Mouse (Mus musculus): ENCODE results near the gene Rnh1. TPM values are rescaled to one million over a fixed set of nuclear protein-coding genes. Genes with fewer than 3 reads are reported as not detected.

Gene Rnh1
- polyA plus RNA-seq, 1 experiment from 2014 or later, result 160 TPM

DNA sequence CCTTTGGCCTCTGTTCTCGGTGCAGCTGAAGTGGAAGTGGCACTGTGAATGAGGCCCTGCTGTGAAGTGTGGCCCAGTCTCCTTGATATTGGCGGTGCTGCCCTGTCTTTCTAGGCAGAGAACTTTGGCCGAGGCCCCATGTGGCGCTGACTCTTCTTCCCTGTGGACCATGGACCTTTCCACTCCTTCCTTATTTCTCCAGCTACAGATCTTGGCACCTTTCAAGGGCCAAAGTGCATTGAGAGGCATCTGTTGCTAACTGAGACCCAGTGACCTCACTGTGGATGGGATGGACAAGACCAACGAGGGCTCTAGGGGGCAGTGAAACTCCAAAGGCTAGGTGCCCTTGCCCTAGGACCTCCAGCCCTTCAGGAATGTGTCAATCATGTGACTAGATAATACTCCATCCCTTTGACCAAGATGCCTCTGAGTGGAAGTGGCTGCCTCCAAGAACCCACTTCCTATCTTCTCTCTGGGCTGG, 51.6 kb downstream of the Rnh1 start:
- no peak overlapping the region for H3K4me2 ChIP-seq (ENCODE audit: low read depth, low read length)
- no peaks in the 10 kb centered on the region for H3K4me1 ChIP-seq (ENCODE audit: control insufficient read depth, insufficient read depth, low read length)
- no peak overlapping the region for H3K9ac ChIP-seq (ENCODE audit: low read depth, low read length)
- H3K27me3 ChIP-seq (replicated peaks; ENCODE audit: control insufficient read depth, insufficient read depth, low read length), result 0 out of 2 replicates have a peak, but pooled peaks cover 3% of the 10 kb centered on the region
- no peak overlapping the region for H3K27ac ChIP-seq (replicated peaks; ENCODE audit: low read depth, low read length)
- WGBS, result 77% methylated on average over 5 of the region's 5 CpGs
- H3K9me3 ChIP-seq (ENCODE audit: control insufficient read depth, low read length), result no peaks in the 10 kb centered on the region
- ATAC-seq (ENCODE audit: low read depth) (no peak), DNase-seq (ENCODE audit: low spot score) (no peak)
- H3K4me3 ChIP-seq (ENCODE audit: low read depth, low read length), result no peak overlapping the region
- no peaks in the 10 kb centered on the region for H3K36me3 ChIP-seq (ENCODE audit: control insufficient read depth, insufficient read depth, low read length)

DNA sequence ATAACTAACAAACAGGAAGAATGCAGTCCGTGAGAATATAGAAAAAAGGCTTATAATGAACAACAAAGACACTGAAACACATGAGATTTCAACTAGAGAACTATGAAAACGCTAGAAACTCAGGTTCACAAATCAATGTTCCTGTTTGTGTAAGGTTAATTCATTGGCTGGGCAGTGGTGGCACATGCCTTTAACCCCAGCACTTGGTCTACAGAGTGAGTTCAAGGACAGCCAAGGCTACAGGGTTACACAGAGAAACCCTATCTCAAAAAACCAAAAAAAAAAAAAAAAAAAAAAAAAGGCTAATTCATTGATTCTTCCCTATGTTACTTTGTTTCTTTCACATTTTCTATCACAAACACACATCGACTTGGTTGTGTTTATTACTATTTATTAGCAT, 52.1 kb downstream of the Rnh1 start:
- Histone ChIP-seq H3K4me1 (ENCODE audit: control insufficient read depth, insufficient read depth, low read length) (no peaks in the 10 kb centered on the region), H3K27ac (replicated peaks; ENCODE audit: low read depth, low read length) (no peak overlapping the region), H3K36me3 (ENCODE audit: control insufficient read depth, insufficient read depth, low read length) (no peaks in the 10 kb centered on the region), H3K27me3 (replicated peaks; ENCODE audit: control insufficient read depth, insufficient read depth, low read length) (0 out of 2 replicates have a peak, but pooled peaks cover 3% of the 10 kb centered on the region), H3K4me3 (ENCODE audit: low read depth, low read length) (no peak overlapping the region), H3K9me3 (ENCODE audit: control insufficient read depth, low read length) (no peaks in the 10 kb centered on the region), H3K4me2 (ENCODE audit: low read depth, low read length) (no peak overlapping the region), H3K9ac (ENCODE audit: low read depth, low read length) (no peak overlapping the region)
- ATAC-seq (ENCODE audit: low read depth) (no peak), DNase-seq (ENCODE audit: low spot score) (no peak)
- 82% methylated on average over 3 of the region's 3 CpGs for WGBS

DNA sequence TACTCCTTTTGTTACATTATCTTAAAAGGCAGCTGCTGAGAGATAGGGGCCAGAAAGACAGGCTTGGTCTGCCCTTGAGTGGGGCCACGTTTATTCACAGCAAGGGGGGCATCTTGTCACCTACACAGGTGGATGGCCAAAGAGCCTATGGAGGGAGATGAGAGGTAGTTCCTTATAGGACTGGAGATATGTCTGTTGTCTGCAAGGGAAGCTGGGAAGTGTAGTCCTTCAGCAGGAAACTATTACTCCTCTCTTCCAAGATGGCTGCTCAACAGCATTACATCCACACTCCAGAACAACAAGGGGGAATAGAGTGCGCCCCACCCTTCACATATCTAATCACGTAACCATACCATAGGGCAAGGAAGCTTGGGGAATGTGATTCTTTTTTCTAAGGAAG, 53.2 kb downstream of the Rnh1 start:
- Histone ChIP-seq H3K36me3 (ENCODE audit: control insufficient read depth, insufficient read depth, low read length) (no peaks in the 10 kb centered on the region), H3K4me1 (ENCODE audit: control insufficient read depth, insufficient read depth, low read length) (no peaks in the 10 kb centered on the region), H3K9ac (ENCODE audit: low read depth, low read length) (no peak overlapping the region), H3K4me3 (ENCODE audit: low read depth, low read length) (no peak overlapping the region), H3K27ac (replicated peaks; ENCODE audit: low read depth, low read length) (no peak overlapping the region), H3K9me3 (ENCODE audit: control insufficient read depth, low read length) (no peaks in the 10 kb centered on the region), H3K27me3 (replicated peaks; ENCODE audit: control insufficient read depth, insufficient read depth, low read length) (0 out of 2 replicates have a peak, but pooled peaks cover 3% of the 10 kb centered on the region), H3K4me2 (ENCODE audit: low read depth, low read length) (no peak overlapping the region)
- no peak for DNase-seq (ENCODE audit: low spot score)
- 61% methylated on average over 3 of the region's 3 CpGs for WGBS
- no peak for ATAC-seq (ENCODE audit: low read depth)

- 7% methylated on average over 7 of the region's 9 CpGs for WGBS
- Histone ChIP-seq H3K36me3 (ENCODE audit: control insufficient read depth, insufficient read depth, low read length) (no peaks in the 10 kb centered on the region), H3K4me2 (ENCODE audit: low read depth, low read length) (peak within 1 kb of the TSS; percentile 33), H3K27ac (replicated peaks; ENCODE audit: low read depth, low read length) (no peak within 1 kb of the TSS), H3K4me3 (ENCODE audit: low read depth, low read length) (no peak within 1 kb of the TSS), H3K4me1 (ENCODE audit: control insufficient read depth, insufficient read depth, low read length) (no peaks in the 10 kb centered on the region), H3K9ac (ENCODE audit: low read depth, low read length) (0 out of 2 replicates have a peak within 1 kb of the TSS, but pooled peaks have one; percentile 14), H3K9me3 (ENCODE audit: control insufficient read depth, low read length) (no peaks in the 10 kb centered on the region), H3K27me3 (replicated peaks; ENCODE audit: control insufficient read depth, insufficient read depth, low read length) (0 out of 2 replicates have a peak, but pooled peaks cover 3% of the 10 kb centered on the region)
- ATAC-seq (ENCODE audit: low read depth) (peak; percentile 38; the same call in 1 of the 2 replicates), DNase-seq (ENCODE audit: low spot score) (peak; percentile 61)
Measured at GRCm38 (mm10) chr7:141117636-141118035, 55.0 kb downstream of the Rnh1 start, which contains the start of gene Ano9. Gene Ano9, minus strand, starts transcription at chr7:141117806.

GRCm38 (mm10) chr7:141115874-141116273, 56.8 kb downstream of the Rnh1 start:
- no peak overlapping the region for H3K4me3 ChIP-seq (ENCODE audit: low read depth, low read length)
- no peaks in the 10 kb centered on the region for H3K36me3 ChIP-seq (ENCODE audit: control insufficient read depth, insufficient read depth, low read length)
- H3K4me2 ChIP-seq (ENCODE audit: low read depth, low read length), result no peak overlapping the region
- no peaks in the 10 kb centered on the region for H3K9me3 ChIP-seq (ENCODE audit: control insufficient read depth, low read length)
- H3K9ac ChIP-seq (ENCODE audit: low read depth, low read length), result no peak overlapping the region
- no peaks in the 10 kb centered on the region for H3K4me1 ChIP-seq (ENCODE audit: control insufficient read depth, insufficient read depth, low read length)
- ATAC-seq (ENCODE audit: low read depth), result no peak
- no peak for DNase-seq (ENCODE audit: low spot score)
- H3K27me3 ChIP-seq (replicated peaks; ENCODE audit: control insufficient read depth, insufficient read depth, low read length), result 0 out of 2 replicates have a peak, but pooled peaks cover 3% of the 10 kb centered on the region
- 85% methylated on average over 9 of the region's 9 CpGs for WGBS
- no peak overlapping the region for H3K27ac ChIP-seq (replicated peaks; ENCODE audit: low read depth, low read length)

MicroRNAs within 50 kb of the gene (microRNA counts, 519-probe panel; counts per million panel counts)
- microRNA mmu-miR-210, result 3,102 counts per million, percentile 73 among the panel's probes with 10 or more counts

Small RNA genes lying within 50 kb of the gene (microRNA-seq; reads per million reads assigned to microRNA genes)
- gene Mir210 (ENCODE audit: borderline number of aligned reads), result 589 reads per million, percentile 70 among the genes with 10 or more reads in this experiment

Other genes with a start within 250 kb of the Rnh1 start
- gene Pgghg, start 231.5 kb downstream of the Rnh1 start, polyA plus RNA-seq (2014; fragmentation: Nextera tagmentation; extraction: Ambion mirVana), result 22.7 and 25.5 TPM in 2 replicates
- gene Ifitm5, start 222.6 kb downstream of the Rnh1 start, polyA plus RNA-seq (2014; fragmentation: Nextera tagmentation; extraction: Ambion mirVana), result 108 and 179 TPM in 2 replicates
- gene Gm45717, start 216.9 kb downstream of the Rnh1 start, polyA plus RNA-seq (2014; fragmentation: Nextera tagmentation; extraction: Ambion mirVana), result 0.89 TPM in 1 of 2 replicates, not detected in the other
- gene Ifitm2, start 216.9 kb downstream of the Rnh1 start, polyA plus RNA-seq (2014; fragmentation: Nextera tagmentation; extraction: Ambion mirVana), result 1,406 and 1,438 TPM in 2 replicates
- gene Ifitm1, start 205.6 kb downstream of the Rnh1 start, polyA plus RNA-seq (2014; fragmentation: Nextera tagmentation; extraction: Ambion mirVana), result 63.4 and 76.6 TPM in 2 replicates
- 170 and 178 TPM in 2 replicates for gene Ifitm3, start 162.1 kb downstream of the Rnh1 start, polyA plus RNA-seq (2014; fragmentation: Nextera tagmentation; extraction: Ambion mirVana)
- 1.6 and 2.1 TPM in 2 replicates for gene Ifitm6, start 154.9 kb downstream of the Rnh1 start, polyA plus RNA-seq (2014; fragmentation: Nextera tagmentation; extraction: Ambion mirVana)
- gene Gm17387, start 143.7 kb downstream of the Rnh1 start, polyA plus RNA-seq (2014; fragmentation: Nextera tagmentation; extraction: Ambion mirVana), result not detected in 2 replicates
- gene B4galnt4, start 111.8 kb downstream of the Rnh1 start, polyA plus RNA-seq (2014; fragmentation: Nextera tagmentation; extraction: Ambion mirVana), result 6.6 and 10.3 TPM in 2 replicates
- gene Pkp3, start 94.6 kb downstream of the Rnh1 start, polyA plus RNA-seq (2014; fragmentation: Nextera tagmentation; extraction: Ambion mirVana), result 30.0 and 33.5 TPM in 2 replicates
- gene Sigirr, start 72.3 kb downstream of the Rnh1 start, polyA plus RNA-seq (2014; fragmentation: Nextera tagmentation; extraction: Ambion mirVana), result 4.0 and 4.4 TPM in 2 replicates
- gene Ano9, start 55.1 kb downstream of the Rnh1 start, polyA plus RNA-seq (2014; fragmentation: Nextera tagmentation; extraction: Ambion mirVana), result 3.7 and 5.0 TPM in 2 replicates
- 64.5 and 74.8 TPM in 2 replicates for gene Ptdss2, start 50.5 kb downstream of the Rnh1 start, polyA plus RNA-seq (2014; fragmentation: Nextera tagmentation; extraction: Ambion mirVana)
- gene Hras, start 21.1 kb upstream of the Rnh1 start, polyA plus RNA-seq (2014; fragmentation: Nextera tagmentation; extraction: Ambion mirVana), result 122 and 142 TPM in 2 replicates
- 6.0 and 7.2 TPM in 2 replicates for gene Lrrc56, start 21.3 kb upstream of the Rnh1 start, polyA plus RNA-seq (2014; fragmentation: Nextera tagmentation; extraction: Ambion mirVana)
- gene Lmntd2, start 41.2 kb upstream of the Rnh1 start, polyA plus RNA-seq (2014; fragmentation: Nextera tagmentation; extraction: Ambion mirVana), result 1.3 and 1.5 TPM in 2 replicates
- gene Rassf7, start 43.0 kb upstream of the Rnh1 start, polyA plus RNA-seq (2014; fragmentation: Nextera tagmentation; extraction: Ambion mirVana), result 26.7 and 30.2 TPM in 2 replicates
- gene Phrf1, start 55.9 kb upstream of the Rnh1 start, polyA plus RNA-seq (2014; fragmentation: Nextera tagmentation; extraction: Ambion mirVana), result 59.8 and 62.7 TPM in 2 replicates
- gene Irf7, start 93.6 kb upstream of the Rnh1 start, polyA plus RNA-seq (2014; fragmentation: Nextera tagmentation; extraction: Ambion mirVana), result 2.3 and 2.4 TPM in 2 replicates
- 0.21 TPM in 1 of 2 replicates, not detected in the other for gene Cdhr5, start 103.9 kb upstream of the Rnh1 start, polyA plus RNA-seq (2014; fragmentation: Nextera tagmentation; extraction: Ambion mirVana)
- gene Sct, start 106.3 kb upstream of the Rnh1 start, polyA plus RNA-seq (2014; fragmentation: Nextera tagmentation; extraction: Ambion mirVana), result 9.9 and 13.8 TPM in 2 replicates
- 0.81 and 1.3 TPM in 2 replicates for gene Drd4, start 119.1 kb upstream of the Rnh1 start, polyA plus RNA-seq (2014; fragmentation: Nextera tagmentation; extraction: Ambion mirVana)
- gene Deaf1, start 154.8 kb upstream of the Rnh1 start, polyA plus RNA-seq (2014; fragmentation: Nextera tagmentation; extraction: Ambion mirVana), result 72.7 and 82.7 TPM in 2 replicates
- 21.1 and 27.7 TPM in 2 replicates for gene Tmem80, start 154.9 kb upstream of the Rnh1 start, polyA plus RNA-seq (2014; fragmentation: Nextera tagmentation; extraction: Ambion mirVana)
- 12.0 and 13.6 TPM in 2 replicates for gene Eps8l2, start 166.0 kb upstream of the Rnh1 start, polyA plus RNA-seq (2014; fragmentation: Nextera tagmentation; extraction: Ambion mirVana)
- 248 and 250 TPM in 2 replicates for gene Taldo1, start 219.3 kb upstream of the Rnh1 start, polyA plus RNA-seq (2014; fragmentation: Nextera tagmentation; extraction: Ambion mirVana)
- gene Gatd1, start 241.3 kb upstream of the Rnh1 start, polyA plus RNA-seq (2014; fragmentation: Nextera tagmentation; extraction: Ambion mirVana), result 37.1 and 51.1 TPM in 2 replicates